Mouse (Mus musculus) gastrocnemius, postnatal 14 days (tissue): ENCODE data around the gene Vamp5. TPM values are rescaled to one million over a fixed set of nuclear protein-coding genes. Genes with fewer than 3 reads are reported as not detected.

Experiments used
- DNase-seq: peaks from one replicate; pipeline ENCODE4 v3.0.0; 2021; ENCODE audit warnings: mixed read lengths
- intact Hi-C: fragments of 180-260 bp; cut with DNase I; formaldehyde crosslinking; loops from one replicate; pipeline ENCODE4 v1.15.1; 2025; ENCODE audit warnings: low total_unique reads
- long read RNA-seq, 2 experiments: library from polyadenylated mRNA; stranded (forward); transcript quantifications; one replicate each; pipeline ENCODE4 v2.0.0; 2021
- total RNA-seq, 2 experiments: library from RNA; stranded (reverse); gene quantifications; 2 replicates each; pipeline ENCODE4 v1.2.3; 2021

Vamp5 gene
- total RNA-seq, result 10 to 100 TPM; 60.9 to 79.6 TPM
- long read RNA-seq, experiment 1, transcript Vamp5-202 (3 exons, 623 nt), result major isoform, 53 of 58 reads
- long read RNA-seq, experiment 1, partial matches to known transcripts, result 0 of 58 reads
- long read RNA-seq, experiment 1, other reads (novel, unspliced or antisense), result 3 of 58 reads
- long read RNA-seq, experiment 2, transcript Vamp5-202 (3 exons, 623 nt), result major isoform, 55 of 64 reads
- long read RNA-seq, experiment 2, partial matches to known transcripts, result 1 of 64 reads
- long read RNA-seq, experiment 2, other reads (novel, unspliced or antisense), result 5 of 64 reads

DNA sequence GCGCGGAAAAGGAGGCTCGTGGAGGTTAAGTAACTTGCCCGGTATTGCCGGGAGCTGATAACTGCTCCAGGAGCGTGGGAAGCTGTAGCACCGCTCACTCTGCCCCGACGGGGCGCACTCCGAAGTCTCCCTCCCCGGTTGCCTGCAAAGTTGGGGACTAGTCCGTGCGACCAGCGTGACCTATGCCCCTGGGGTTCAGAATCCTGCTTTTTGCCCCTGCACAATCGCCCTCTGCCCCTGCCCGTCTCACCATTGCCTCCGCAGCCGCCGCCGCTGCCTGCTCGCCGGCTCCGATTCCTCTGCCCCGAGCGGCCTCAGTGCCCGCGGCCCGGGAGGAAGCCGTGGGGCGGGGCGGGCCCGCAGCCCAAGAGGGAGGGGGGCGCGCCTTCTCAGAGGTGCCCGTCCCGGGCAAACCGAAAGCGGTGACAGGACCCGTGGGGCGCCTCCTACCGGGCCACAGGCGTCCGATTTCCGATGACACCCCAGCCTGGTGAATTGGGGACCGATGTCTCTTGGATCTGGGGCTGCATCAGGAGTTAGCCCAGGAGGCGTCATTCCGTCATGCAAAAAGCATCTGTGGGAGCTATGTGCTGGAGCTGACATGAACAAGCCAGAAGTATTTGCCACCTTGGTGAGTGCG, at the start of gene Vamp5:
Gene Vamp5 (minus strand): TSS at position 338 of the 640 bp plus-strand sequence.
- intact Hi-C loops, result no loop called here
- peak; percentile 86 for DNase-seq

DNA sequence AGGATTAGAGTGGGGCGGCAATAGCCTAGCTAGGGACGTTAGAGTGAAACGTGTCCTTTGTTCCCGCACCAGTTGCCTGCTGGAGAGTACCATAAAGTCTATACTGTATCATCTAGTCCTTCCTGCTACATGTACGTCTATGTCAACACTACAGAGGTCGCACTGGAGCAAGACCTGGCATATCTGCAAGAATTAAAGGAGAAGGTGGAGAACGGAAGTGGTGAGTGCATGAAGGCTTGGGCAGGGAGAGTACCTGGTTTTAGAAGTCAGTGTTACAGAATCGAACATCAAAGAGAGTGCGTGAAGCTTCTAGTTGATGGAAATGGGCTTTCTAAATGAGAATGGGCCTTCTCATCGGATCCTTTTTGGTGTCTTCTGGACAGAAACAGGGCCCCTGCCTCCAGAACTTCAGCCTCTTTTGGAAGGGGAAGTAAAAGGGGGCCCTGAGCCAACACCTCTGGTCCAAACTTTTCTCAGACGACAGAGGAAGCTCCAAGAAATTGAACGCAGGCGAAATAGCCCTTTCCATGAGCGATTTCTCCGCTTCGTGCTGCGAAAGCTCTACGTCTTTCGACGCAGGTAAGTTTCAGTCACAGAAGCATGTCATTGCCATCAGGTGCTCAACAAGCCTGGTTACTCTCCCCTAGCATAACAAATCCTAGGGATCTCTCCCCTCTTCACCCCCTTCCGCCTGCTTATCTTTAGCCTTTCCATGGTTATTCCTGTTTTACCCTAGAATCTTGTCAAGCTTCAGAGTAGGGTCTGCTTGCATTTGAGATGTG, 49.0 kb upstream of the Vamp5 start:
- no peak for DNase-seq
- intact Hi-C loops, result loop anchor here (2.0 kb wide), 1 partner anchor 104 kb away; no protein-coding TSS in a partner anchor

DNA sequence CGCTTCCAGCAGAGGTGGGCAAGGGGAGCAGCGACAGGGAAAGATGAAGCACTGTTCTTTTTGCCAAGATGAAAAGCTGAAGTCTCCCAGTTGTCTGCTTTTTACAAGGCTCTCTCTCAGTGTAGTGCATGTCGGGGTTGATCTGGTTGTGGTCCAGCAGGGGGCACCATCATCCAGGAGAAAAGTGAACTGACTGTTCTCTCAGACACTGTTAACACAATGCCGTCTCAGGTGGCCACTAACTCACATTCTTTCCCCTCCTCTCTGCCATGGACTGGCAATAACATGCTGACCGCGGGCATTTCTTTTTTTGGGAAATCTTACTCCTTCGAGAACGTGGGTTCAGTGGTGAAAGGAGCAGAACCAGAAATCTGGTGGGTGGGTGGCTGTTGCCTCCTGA, 47.8 kb upstream of the Vamp5 start:
- intact Hi-C loops, result loop anchor here (2.0 kb wide), 1 partner anchor 105 kb away; no protein-coding TSS in a partner anchor
- DNase-seq, result peak; percentile 71

DNA sequence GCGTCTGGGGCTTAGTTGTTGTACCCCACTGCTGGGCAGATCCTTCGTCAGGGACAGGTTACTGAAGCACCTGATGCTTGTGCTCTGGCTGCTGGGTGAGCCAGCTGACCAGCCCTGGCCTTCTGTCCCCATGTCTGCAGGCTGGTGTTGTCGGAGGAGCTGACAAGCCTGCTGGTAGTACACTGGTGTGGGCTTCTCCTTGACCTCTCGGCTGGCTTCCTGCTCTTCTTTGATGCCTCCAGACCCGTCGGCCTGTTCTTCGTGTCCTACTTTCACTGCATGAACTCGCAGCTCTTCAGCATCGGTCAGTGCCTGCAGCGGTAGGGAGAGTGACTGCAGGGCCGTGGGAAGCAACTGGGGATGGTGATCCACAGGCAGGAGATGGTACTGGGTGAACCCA, 45.4 kb upstream of the Vamp5 start:
- no peak for DNase-seq
- intact Hi-C loops, result loop anchor here (2.0 kb wide), 1 partner anchor 141 kb away; no protein-coding TSS in a partner anchor

DNA sequence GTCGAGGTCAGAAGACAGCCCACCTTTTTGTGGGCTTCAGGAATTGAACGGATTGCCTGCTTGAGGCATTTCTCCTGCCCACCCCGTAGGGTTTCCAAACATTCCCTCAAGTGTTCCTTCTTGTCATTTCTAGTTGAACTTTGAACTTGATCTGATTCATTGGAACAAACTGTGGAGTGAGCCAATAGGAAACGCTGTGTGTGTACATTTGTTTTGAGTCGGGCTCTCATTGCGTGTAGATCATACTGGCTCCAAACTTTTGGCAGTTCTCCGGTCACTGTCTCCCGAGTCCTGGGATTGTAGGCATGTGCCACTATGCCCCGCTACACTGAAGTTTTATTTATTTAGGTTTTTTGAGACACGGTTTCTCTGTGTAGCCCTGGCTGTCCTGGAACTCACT, 40.6 kb upstream of the Vamp5 start:
- intact Hi-C loops, result no loop called here

DNA sequence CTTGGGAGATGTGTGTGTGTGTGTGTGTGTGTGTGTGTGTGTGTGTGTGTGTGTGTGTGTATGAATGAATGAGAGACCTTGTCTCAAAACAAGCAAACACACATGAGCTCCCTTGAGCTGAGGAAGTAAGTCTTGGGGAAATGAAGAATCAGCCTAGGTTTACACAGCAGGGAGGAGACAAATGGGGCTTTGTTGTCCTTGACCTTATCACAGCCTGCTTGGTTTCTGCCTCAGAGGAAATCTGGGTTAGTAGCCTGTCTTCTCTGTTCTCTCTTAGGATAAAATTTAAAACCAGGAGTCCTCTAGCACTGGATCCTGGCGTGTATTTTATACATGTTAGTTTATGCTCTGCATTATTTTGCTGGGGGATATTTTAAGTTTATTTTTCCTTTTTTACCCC, 39.5 kb upstream of the Vamp5 start:
- intact Hi-C loops, result no loop called here
- DNase-seq, result no peak

More for the DNA sequence above, 40.6 kb upstream of the Vamp5 start:
- no peak for DNase-seq

DNA sequence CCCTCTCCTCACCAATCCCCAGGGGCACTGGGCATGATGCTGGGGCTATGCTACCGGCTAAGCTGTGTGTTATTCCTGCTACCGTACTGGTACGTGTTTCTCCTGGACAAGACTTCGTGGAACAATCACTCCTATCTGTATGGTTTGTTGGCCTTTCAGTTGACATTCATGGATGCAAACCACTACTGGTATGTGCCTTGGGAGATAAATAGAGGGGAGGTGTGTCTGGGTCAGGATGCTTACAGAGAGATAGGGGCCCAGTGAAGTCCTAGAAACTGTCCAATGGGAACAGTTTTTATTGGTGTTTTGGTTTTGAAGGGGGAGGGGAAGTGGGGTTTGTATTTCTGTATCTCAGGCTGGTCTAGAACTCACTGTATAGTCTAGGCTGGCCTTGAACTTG, 38.0 kb upstream of the Vamp5 start:
- DNase-seq, result no peak
- intact Hi-C loops, result no loop called here

DNA sequence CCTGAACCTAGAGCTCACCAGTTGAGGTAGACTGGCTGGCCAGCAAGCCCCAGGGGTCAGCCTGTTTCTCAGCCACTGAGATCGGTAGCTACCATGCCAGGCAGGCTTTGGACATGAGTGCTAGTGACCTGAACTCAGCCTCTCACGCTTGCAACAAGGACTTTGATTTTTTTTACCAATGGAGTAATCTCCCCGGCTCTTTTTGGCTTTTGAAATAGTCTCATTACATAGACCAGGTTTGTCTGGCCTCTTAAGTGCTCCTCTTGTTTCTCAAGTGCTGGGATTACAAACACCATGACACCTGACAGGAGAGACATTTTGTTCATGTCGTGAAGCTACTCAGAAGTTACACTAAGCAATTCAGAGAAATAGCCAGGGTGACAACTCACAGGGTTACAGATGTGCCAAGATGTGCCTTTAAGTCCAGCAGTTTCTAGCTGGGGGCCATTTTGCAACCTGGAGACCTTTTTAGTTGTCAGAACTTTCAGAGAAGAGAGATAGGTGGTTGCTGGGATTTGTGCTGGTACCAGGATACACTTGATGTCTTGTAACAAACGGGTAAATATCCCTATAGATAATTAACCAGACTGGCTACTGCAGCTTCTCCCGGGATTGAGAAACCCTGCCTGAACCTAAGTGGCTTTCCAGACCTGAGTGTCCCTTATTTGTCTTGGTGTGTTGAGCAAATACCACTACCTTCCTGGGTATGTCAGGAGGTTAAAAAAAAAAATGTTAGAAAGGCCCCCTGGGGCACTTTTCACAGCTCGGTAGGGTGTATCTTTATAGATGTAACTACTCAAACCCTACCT, 35.9 kb upstream of the Vamp5 start:
- DNase-seq, result no peak
- intact Hi-C loops, result no loop called here

DNA sequence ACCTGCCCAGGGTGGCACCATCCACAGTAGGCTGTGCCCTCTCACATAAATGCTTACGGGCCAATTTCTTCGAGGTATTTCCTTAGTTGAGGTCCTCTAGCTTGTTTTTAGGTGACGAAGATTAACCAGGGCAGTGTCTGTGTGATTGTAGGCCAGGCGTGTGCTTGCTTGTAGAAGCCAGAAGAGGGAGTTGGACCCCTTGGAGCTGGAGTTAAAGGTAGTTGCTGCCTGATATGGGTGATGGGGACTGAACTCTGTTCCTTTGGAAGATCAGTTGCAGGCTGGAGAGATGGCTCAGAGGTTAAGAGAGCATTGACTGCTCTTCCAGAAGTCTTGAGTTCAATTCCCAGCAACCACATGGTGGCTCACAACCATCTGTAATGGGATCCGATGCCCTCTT, 34.9 kb upstream of the Vamp5 start:
- DNase-seq, result no peak
- intact Hi-C loops, result no loop called here

DNA sequence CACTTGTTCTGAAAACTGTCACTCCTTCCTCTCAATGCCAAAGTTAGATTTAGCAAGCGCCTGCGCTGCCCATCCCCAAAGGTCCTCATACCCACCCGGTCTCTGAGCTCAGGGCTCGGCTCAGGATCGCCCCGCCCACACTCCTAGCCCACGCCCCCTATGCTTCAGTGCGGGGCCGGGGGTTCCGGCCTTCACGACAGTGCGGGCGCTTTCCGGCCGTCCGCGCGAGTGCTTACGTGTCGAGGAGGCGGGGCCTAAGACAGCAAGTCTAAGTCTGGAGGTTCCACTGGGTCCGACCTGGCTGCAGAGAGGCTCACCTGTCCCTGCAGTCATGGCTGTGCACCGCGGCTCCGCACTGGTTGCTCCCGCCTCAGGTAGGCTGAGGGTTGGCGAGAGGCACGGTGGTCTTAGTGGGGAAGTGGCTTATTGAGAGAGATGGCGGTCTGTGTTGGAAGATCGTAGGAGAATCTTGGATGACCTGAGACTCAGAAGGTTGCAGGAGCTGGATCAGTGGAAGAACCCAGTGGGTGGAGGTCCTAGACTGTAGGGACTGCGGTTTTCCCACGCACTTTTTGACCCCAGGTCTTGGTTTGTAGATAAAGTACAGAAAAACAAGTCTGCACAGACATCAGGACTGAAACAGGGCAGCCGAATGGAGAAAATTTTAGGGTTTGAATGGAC, 33.9 kb upstream of the Vamp5 start, which contains the start of gene Ggcx:
Gene Ggcx (plus strand): TSS at position 233 of the 681 bp plus-strand sequence.
- DNase-seq, result peak; percentile 97
- intact Hi-C loops, result no loop called here

DNA sequence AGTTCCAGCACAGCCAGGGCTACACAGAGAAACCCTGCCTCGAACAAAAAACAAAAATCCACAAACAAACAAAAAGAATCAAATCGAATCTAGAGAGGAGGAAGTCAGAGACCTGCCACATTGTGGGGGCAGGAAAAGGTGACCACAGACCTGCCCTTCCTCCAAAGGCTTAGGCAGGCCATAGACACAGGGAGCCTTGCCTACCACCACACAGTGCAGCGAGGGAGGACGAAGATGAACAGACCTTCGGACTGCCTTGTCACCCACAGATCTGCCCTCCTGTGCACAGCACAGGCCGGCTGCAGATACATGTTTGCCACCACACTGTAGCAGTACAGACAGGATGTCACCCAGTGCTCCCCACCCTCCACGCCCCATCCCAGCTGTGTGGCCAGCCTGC, 30.2 kb upstream of the Vamp5 start:
- DNase-seq, result no peak
- intact Hi-C loops, result no loop called here

DNA sequence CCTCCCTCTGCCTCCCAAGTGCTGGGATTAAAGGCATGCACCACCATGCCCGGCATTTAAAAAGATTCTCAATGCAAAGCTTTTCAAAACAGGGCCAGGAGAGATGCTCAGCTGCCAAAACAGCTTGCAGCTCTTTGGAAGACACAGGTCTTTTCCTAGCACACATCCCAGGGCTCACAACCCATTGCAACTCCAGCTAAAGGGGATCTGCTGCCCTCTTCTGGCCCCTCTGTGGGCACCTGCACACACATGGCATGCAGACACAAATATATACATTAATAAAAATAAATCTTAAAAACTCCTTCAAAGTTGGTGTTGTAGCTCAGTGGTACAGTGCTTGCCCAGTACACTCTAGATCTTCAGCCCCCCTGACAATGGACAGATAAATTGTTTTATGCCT, 29.7 kb upstream of the Vamp5 start:
- intact Hi-C loops, result no loop called here
- no peak for DNase-seq

DNA sequence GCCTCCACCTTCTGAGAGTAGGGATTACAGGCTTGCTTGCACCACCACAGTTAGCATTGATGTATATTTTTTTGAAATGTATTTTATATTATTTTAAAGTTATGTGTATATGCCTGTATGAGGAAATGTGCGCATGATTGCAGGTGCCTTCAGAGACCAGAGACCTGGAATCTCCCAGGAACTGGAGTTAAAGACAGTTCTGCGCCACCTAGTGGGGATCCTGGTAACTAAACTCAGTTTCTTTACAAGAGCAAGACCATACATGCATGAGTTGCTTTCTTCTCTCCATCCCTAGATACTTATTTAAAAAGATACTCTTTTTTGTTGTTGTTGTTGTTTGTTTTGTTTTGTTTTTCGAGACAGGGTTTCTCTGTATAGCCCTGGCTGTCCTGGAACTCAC, 29.3 kb upstream of the Vamp5 start:
- DNase-seq, result peak; percentile 58
- intact Hi-C loops, result loop anchor here (10.0 kb wide), 1 partner anchor 225 kb away; no protein-coding TSS in a partner anchor

DNA sequence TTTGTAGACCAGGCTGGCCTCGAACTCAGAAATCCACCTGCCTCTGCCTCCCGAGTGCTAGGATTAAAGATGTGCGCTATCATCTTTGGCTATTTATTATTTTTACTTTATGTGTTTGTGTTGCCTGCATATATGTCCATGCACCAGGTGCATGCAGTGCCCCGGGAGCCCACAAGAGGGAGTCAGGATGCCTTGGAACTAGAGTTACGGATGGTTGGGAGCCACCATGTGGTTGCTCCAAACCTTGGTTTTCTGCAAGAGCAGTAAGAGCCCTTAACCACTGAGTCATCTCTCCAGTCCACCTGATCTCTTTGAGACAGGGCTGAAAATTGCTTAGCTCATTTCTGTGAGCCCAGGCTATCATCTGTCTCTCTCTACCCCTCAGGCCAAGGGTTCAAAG, 26.9 kb upstream of the Vamp5 start:
- intact Hi-C loops, result loop anchor here (10.0 kb wide), 1 partner anchor 222 kb away; no protein-coding TSS in a partner anchor
- peak; percentile 78 for DNase-seq

DNA sequence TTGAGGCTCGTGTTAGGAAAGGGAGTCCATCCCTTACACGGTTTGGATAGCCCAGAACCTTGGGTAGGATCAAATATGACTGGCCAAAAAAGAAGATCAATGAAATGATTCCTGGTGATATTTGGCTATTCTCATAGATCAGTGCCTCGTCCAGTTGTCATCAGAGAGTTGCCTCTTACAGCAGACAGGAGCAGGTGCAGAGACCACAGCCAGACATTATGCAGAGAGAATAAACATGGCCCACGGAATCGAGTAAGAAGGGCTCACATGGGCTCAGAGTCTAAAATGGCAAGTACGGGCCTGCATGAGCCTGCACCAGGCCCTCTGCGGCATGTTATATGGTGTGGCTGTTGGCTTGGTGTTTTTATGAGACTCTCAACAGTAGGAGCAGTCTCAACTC, 25.1 kb upstream of the Vamp5 start:
- DNase-seq, result no peak
- intact Hi-C loops, result loop anchor here (10.0 kb wide), 1 partner anchor 221 kb away; no protein-coding TSS in a partner anchor

DNA sequence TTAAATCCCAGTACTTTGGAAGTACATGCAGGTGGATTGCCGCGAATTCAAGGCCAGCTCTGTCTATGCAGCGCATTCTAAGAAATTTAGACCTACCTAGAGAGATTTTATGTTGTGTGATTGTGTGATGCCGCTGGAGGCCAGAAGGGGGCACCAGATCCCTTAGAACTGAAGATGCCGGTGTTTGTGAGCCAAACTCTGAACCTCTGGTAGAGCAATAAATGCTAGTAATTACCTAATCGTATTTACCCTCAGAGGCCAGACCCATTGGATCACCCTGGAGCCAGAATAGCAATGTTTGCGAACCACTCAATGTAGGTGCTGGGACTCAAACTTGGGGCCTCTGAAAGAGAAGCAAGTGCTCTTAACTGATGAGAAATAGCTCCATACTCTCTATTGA, 21.6 kb upstream of the Vamp5 start:
- intact Hi-C loops, result loop anchor here (10.0 kb wide), 1 partner anchor 217 kb away; no protein-coding TSS in a partner anchor
- DNase-seq, result peak; percentile 66

DNA sequence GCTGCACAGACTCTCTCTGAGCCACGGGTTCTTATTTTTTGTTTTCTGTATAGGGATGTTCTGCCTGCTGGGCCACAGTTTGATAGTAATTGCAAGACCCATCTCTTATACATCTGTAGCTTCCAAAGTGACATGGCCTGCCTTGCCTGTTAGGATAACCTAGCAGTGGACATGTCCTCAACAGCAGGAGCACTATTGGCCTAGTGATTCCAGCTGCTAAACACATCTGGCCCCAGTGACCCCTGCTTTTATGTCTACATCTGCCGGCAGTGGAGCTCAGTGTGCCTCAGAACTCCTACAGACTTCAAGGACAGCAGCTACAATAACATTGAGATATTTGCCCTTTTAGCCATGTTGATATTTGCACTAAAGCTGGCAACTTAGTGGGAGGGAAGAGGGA, 19.7 kb upstream of the Vamp5 start:
- intact Hi-C loops, result loop anchor here (10.0 kb wide), 1 partner anchor 215 kb away; no protein-coding TSS in a partner anchor
- DNase-seq, result no peak

DNA sequence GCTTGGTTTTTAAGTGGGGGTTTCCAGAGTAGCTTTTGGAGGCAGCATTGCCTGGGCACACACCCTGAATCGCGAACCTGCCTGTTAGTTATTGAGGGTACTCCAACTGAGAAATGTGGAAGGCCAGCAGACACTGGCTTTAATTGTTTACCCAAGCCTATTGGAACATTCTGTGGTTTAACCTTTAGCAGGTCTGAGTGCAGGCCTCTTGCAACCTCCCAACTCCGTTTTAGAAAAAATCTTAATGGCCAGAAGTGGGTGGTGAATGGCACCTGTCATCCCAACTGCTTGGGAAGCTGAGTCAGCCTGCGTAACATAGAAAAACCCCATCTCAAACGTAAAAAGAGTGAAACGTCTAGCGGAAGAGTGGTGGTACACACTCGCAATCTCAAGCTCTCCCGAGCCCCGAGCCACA, 16.6 kb upstream of the Vamp5 start:
- no peak for DNase-seq
- intact Hi-C loops, result no loop called here

DNA sequence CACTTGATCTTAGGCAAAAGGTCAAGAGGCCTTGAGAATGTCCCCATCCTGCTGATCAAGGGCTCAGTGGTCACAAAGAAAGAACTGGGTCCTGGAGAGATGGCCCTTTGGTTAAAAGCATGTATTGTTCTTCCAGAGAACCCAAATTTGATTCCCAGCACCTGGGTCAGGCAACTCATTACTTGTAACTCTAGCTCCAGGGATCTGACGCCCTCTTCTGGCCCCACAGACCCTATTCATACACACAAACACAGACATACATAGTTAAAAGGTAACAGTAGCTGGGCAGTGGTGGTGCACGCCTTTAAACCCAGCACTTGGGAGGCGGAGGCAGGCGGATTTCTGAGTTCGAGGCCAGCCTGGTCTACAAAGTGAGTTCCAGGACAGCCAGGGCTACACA, 12.1 kb upstream of the Vamp5 start:
- no peak for DNase-seq
- intact Hi-C loops, result no loop called here
